In the genomic region with DNA sequence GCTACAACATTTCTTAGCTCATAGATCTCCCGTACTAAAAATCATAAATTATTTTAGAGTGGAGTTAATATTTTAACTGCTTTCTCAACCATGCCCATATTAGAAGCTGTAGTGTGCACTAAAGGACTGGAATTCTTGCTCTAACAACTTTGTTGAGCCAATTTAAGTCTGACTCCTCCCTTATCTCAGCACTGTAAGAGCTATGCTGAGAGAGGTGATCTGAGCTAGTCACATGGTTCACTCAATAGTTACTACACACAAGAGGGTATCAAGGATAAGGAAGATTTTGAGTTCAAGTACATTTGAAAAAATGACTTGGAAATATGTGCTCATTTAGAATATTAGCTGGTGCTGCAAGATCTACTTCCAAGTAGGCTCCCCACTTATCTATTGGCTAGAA, we compare ENCODE assay signal across 22 mouse cellular contexts.
DNase-seq lines count a peak whose midpoint lies in the region; ATAC-seq and TF ChIP-seq lines count a peak whose summit lies in the region.
"Had no signal": no experiment of that assay in that cellular context is flagged by ENCODE, and none has a peak within 500 bp of the region (broad histone marks: within the 10 kb centered on the region; RNA-seq: fewer than 3 reads in every experiment).

No protein-coding gene starts in this region.

- 0 out of 2 replicates have a peak, but pooled peaks have one; percentile 38 for ATAC-seq in lung, embryonic 16.5 days (ENCODE audit: low read depth)
- ATAC-seq in lung, postnatal 0 days, result peak; percentile 81
- ATAC-seq: activated CD4-positive, CD25-positive, alpha-beta regulatory T cell, adult 4 months; CD4-positive, CD25-positive, alpha-beta regulatory T cell, adult 4 months; Patski had no signal

- H3K4me1 ChIP-seq in lung, embryonic 16.5 days (replicated peaks; ENCODE audit: control insufficient read depth, insufficient read depth, low read length), result no peaks in the 10 kb centered on the region
- no peaks in the 10 kb centered on the region for H3K4me1 ChIP-seq in lung, postnatal 0 days (ENCODE audit: insufficient read depth, low read depth, low read length)
- no peaks in the 10 kb centered on the region for H3K4me1 ChIP-seq in lung, adult 2 months (ENCODE audit: control insufficient read depth, insufficient read depth, low read length)

- TF ChIP-seq CTCF in lung, postnatal 0 days (IDR thresholded peaks at IDR 0.05), result no peak
- TF ChIP-seq CTCF in lung, adult 2 months (IDR thresholded peaks at IDR 0.05; ENCODE audit: insufficient read depth, low read length), result no peak

- WGBS in lung, embryonic 16.5 days, result 61% methylated on average over 1 of the region's 1 CpGs
- 58% methylated on average over 1 of the region's 1 CpGs for WGBS in lung, postnatal 0 days
- WGBS in lung, adult 2 months, result 65% methylated on average over 1 of the region's 1 CpGs

- H3K27me3 ChIP-seq in lung, embryonic 16.5 days (ENCODE audit: control insufficient read depth, insufficient read depth, low read depth, low read length), result no peaks in the 10 kb centered on the region
- H3K27me3 ChIP-seq in lung, postnatal 0 days (replicated peaks; ENCODE audit: insufficient read depth, low read length), result no peaks in the 10 kb centered on the region
- H3K27me3 ChIP-seq: CH12.LX had no signal

- DNase-seq in lung, postnatal 4 days, result no peak
- DNase-seq in lung, postnatal 0 days (ENCODE audit: low spot score), result peak; percentile 65
- no peak for DNase-seq in lung, adult 2 months
- DNase-seq in lung, postnatal 25 days (ENCODE audit: low spot score), result peak; percentile 6
- DNase-seq in lung, postnatal 10 days, result no peak
- peak; percentile 10 for DNase-seq in lung, postnatal 36 days
- no peak for DNase-seq in lung, postnatal 14 days
- DNase-seq: adrenal gland, adult 2 months; adrenal gland, adult 8-10 months; adrenal gland, postnatal 10 days; adrenal gland, postnatal 14 days; adrenal gland, postnatal 25 days; adrenal gland, postnatal 36 days; B cell, adult 2 months; cerebellum, adult 11 months; cerebellum, adult 11-12 months had no signal

- no peak for TF ChIP-seq POLR2A in lung, adult 2 months (IDR thresholded peaks at IDR 0.05; ENCODE audit: borderline replicate concordance, extremely low read depth, low read depth, low read length)

- no peak overlapping the region for H3K4me3 ChIP-seq in lung, embryonic 16.5 days (ENCODE audit: low read length)
- H3K4me3 ChIP-seq in lung, postnatal 0 days (ENCODE audit: low read depth, low read length), result no peak overlapping the region
- H3K4me3 ChIP-seq in lung, adult 2 months (replicated peaks; ENCODE audit: extremely low read depth, low read depth, low read length), result no peak overlapping the region

- no peak overlapping the region for H3K27ac ChIP-seq in lung, embryonic 16.5 days (ENCODE audit: low read length)
- H3K27ac ChIP-seq in lung, postnatal 0 days (ENCODE audit: low read length), result no peak overlapping the region

- TF ChIP-seq EP300 in lung, postnatal 0 days (IDR thresholded peaks at IDR 0.05), result no peak; the same call in 1 of the 2 replicates

- no peak overlapping the region for H3K9ac ChIP-seq in lung, embryonic 16.5 days (ENCODE audit: low read length)
- H3K9ac ChIP-seq in lung, postnatal 0 days (replicated peaks; ENCODE audit: low read depth), result no peak overlapping the region

- no peaks in the 10 kb centered on the region for H3K9me3 ChIP-seq in lung, embryonic 16.5 days (ENCODE audit: control insufficient read depth, low read length)
- H3K9me3 ChIP-seq in lung, postnatal 0 days (ENCODE audit: low read length), result no peaks in the 10 kb centered on the region
- H3K9me3 ChIP-seq: G1E had no signal

- H3K36me3 ChIP-seq in lung, embryonic 16.5 days (ENCODE audit: control insufficient read depth, insufficient read depth, low read length), result no peaks in the 10 kb centered on the region
- no peaks in the 10 kb centered on the region for H3K36me3 ChIP-seq in lung, postnatal 0 days (ENCODE audit: insufficient read depth, low read length)
- H3K36me3 ChIP-seq: G1E had no signal

- H3K4me2 ChIP-seq in lung, embryonic 16.5 days (ENCODE audit: low read depth, low read length), result no peak overlapping the region
- no peak overlapping the region for H3K4me2 ChIP-seq in lung, postnatal 0 days (replicated peaks; ENCODE audit: low read depth, low read length)

Comparison
In these comparisons a context has a peak if more than half of its experiments do, and no peak if none do; other contexts are left out.
1. DNase-seq: peak in lung, postnatal 0 days (single experiment), lung, postnatal 25 days (single experiment) and lung, postnatal 36 days (single experiment); none in lung, postnatal 4 days (0 of 2), lung, adult 2 months (single experiment), lung, postnatal 10 days (single experiment) and lung, postnatal 14 days (single experiment).